Mouse (Mus musculus) mouse trophoblast stem cell (cell line): ENCODE data around the gene Slc16a4.

Experiments
- in situ Hi-C, 2 experiments: fragments of 300-500 bp; cut with MseI, MboI; formaldehyde crosslinking; loops; 2 replicates in 1 of 2; 3 replicates in 1 of 2; pipeline ENCODE4 v1.15.1; 2025

The Slc16a4 gene

DNA sequence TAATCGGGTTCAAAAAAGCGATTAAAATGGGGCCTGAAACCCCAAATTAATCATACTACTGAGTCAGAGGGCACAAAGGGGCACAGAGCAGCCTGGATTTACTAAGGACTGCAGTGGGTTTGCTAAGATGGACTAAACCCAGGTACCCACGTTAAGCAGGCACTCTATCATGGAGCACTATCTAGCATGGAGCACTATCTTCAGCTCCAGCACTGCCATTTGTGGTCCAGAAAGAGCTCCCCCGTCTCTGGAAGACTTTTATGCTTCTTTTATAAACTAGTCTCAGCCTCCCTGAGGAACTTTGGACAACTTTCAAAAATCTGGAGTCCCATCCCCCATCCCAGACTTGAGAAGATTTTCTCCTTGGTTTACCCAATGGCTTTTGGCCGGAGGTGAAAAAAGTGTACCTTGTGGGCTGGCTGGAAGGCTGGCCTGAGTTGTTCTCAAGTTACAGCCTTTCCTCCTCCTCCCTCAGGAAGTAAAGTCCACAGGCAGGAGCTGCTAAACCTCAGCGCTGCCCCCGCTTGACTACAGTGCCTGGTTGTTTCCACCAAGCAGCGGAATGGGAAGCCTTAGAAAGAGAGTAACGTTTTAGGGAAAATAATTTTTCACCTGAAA lies at the start of gene Slc16a4:
TSS of gene Slc16a4 (plus strand) at position 467 of the 618 bp plus-strand sequence.
- in situ Hi-C loops: no loop called here

DNA sequence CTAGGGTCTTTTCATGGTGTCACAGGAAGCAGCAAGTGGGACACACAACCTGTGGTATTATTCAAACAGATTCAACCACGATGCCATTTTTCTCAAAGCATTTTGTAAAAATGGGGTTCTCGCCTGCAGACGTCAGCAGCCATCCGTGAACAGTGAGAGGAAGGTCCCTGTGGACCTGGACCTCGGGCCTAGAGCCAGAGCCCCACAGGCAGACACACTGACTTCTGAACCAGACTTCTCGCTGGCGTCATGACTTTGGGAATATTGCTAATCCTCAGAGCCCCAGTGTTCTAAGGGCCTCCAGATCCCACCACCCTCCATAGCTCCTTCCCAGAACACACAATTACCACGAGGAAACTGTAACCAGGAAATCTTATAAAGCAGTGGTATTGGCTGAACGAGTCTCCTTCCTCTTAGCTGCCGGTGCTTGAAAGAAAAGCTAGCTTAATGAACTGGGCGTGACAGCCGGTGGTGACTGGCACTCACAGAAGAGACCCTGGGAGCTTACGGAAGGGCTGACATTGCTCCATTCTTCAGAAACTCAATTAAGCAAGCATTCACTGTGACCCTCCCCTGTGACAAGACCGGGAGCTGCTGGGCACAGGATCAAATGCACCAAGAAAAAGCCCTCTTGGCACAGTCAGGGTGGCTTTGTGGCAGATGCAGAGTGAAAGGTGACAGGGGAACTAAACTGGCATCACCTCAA lies 49.5 kb upstream of the Slc16a4 start:
- in situ Hi-C loops: no loop called here

DNA sequence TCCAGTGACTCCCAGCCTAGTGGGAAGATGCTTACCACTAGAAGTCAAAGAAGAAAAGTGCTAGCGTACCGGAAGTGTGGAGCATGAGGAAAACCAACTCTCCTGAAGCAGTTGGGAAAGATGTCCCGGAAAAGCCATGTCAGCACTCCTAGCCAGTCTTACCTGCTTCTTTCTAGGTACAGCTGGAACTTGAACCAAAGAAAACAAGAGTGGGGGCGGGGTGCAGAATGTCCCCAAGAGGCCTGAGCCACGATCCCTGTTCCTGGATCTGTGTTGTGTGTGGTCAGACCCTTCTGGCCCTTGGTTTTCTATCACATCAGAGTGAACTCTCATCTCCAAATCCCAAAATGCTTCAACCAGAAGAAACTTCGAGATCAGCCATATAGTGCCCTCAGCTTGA lies 44.2 kb upstream of the Slc16a4 start:
- in situ Hi-C loops: no loop called here

DNA sequence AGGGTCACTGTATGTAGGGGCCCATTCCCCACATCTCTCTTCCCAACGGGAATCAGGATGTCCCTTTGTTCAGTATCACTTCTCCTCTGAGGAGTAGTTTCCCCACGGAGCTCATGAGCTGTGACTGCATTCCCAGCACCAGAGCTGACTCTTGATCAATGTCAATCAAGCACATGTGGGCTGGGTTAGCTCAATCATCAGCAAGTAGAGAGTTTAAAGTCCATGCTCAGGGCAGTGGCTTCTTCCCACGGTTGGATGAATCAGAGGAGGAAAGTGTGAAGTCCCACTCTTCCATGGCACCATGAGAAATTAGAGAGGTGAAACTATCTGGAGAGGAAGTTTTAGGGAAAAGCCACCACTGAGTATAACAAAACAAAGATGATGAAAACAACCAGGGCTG lies 42.0 kb upstream of the Slc16a4 start:
- in situ Hi-C loops: no loop called here

DNA sequence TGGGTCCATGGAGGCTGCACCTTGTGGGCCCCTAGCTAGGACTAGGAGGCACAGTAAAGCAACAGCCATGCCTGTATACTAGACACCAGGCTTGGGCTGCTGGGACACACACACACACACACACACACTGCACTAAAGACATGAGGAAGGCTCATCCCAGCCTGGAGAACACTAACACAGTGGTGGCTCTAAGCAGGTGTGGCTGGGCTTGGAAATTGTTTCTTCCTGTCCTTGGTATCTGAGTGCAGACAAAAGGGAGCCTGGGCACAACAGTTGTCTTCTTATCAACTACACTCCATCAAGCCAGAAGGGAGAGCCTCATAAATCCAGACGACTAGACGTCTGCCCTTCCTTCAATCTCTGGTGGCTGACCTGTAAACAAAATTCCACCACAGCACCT lies 40.7 kb upstream of the Slc16a4 start:
- in situ Hi-C loops: no loop called here

DNA sequence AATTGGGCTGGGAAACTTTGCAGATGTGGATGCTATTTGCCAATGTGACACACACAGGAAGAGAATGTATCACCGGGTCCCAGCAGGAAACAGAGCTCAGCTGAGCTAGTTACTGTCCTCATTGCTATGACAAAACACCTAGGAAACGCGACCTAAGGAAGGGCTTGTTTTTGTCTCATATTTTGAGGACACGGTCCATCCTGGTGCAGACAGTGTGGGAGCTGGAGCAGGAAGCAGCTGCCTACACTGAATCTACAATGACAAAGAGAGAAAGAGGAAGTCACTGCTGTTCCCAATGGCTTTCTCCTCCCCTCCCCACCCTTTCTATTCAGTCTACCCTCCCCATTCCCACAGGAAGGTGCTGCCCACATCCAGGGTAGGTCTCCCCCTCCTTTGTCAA lies 39.0 kb upstream of the Slc16a4 start:
- in situ Hi-C loops: no loop called here

DNA sequence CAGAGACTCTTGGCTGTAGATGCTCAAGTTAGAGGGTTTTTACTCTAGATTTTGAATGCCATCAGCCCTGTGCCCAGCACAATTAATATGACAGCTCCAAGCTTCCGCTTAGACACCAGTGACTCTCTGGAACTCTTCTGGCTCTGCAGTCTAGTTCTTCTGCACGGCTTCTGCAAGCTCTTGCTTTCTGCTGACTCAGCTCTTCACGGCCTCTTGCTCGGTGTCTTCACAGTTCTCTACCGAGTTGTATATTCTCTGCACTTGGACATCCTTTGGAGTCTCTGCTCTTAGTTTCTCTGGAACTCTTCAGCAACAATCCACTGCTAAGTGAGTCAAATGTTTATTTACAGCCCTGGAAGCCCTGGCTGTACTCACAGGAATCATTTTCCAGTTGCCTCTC lies 37.1 kb upstream of the Slc16a4 start:
- in situ Hi-C loops: no loop called here

DNA sequence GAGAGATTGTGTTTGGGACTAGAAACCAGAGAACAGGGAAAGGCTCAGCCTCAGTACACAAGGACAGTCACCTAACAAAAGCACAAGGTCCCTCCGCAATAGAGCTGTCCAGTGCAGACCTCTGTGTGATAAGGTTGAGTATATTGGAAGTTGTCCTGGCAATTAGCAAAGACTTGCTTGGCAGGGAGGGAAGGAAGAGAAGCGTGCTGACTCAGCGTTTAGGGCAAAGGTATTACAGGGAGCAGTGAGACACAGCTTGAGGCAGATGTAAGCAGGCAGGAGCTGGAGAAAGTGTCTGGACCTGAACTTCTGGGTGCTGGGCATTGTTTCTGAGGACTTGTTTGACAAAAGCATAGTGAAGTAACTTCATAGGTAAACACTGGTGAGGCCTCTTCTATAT lies 35.0 kb upstream of the Slc16a4 start:
- in situ Hi-C loops: no loop called here

DNA sequence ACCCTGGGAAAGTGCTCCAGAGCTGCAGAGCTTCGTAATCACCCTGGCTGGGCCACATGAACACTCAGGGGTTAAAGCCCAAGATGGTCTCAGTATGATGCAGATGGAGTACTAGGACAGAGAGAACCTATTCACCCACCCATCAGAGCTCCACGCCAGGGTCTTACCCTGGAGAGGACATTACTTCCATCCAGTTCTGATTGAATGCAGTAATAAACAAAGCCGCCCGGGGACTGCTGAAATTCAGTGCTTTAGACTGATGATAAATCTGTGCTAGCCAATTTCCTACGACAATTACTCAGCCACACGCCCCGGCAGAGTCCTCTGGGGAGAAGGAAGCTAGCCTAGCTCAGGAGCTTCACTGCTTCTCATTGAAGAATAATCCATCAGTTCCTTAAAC lies 34.3 kb upstream of the Slc16a4 start:
- in situ Hi-C loops: no loop called here

DNA sequence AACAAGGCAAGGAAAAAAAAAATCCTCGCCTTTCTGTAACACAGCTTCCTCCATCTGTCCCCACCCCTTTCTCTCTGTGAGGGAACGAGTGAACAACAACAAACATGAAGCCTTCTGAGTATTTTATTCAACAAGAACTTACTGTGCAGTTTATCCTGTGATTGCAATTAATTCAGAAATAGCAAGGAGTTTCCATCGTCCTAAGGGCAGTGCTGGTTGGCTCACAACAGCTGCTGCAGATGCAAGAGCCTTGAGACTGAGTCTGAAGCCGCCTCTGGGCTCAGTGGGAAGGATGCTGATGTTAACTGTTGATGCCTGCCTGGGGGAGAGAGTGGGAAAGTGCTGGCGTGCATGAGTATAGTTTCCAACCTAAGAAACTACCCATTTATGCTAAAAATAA lies 33.1 kb upstream of the Slc16a4 start:
- in situ Hi-C loops: no loop called here

DNA sequence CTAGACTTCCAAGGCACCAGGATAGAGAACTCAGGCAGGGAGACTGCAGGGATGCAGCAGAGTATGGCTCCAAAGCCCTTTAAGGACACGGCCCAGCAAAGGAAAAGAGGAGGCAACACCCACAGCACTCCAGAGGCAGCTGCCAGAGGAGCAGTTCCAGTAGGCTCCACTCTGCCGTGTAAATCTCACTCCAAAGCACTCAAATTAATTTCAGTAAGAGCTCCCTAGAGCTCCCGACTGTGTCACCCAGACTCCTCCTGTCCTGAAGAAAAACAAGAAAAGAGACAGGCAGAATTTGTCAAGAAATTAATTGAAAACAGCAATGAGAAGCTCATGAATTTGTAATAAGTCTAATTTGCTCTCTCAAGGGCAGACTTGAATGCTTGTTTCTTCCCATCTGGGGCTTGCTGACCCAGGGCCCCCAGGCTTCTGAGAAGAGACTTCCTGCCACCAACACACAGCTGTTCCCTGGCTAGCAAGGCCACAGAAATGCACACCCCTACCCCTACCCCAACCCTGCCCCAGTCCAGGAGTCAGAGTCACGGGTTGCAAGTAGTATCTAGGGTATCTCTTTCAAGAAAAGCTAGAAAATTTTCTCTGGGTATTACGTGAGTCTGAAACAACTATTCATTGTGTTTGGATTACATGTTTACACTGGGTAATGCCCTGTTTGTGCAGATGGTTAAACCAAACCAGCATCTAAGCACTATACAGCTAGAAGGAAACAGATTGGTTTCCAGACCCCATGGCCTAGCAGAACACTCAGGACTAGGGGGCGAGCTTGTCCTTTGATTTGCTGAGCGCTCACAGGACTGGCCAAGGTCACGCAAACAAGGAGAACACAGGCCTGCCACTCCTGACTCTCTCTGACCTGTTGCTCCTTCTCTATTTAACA lies 29.8 kb upstream of the Slc16a4 start:
- in situ Hi-C loops: no loop called here

DNA sequence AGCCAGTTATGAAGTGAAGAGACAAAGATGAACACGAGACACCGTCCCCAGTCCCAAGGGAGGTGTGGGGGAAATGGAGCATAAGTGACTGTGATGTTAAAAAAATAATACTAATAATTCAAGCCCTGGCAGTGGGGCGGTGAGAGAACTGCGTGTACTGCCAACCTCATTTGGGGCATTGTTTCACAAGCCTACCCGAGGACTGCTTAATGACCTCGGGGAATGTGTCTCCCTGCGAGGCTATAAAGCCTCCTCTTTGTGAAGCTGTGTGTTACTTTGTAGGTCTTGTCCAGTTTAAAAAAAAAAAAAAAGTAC lies 29.2 kb upstream of the Slc16a4 start:
- in situ Hi-C loops: no loop called here

DNA sequence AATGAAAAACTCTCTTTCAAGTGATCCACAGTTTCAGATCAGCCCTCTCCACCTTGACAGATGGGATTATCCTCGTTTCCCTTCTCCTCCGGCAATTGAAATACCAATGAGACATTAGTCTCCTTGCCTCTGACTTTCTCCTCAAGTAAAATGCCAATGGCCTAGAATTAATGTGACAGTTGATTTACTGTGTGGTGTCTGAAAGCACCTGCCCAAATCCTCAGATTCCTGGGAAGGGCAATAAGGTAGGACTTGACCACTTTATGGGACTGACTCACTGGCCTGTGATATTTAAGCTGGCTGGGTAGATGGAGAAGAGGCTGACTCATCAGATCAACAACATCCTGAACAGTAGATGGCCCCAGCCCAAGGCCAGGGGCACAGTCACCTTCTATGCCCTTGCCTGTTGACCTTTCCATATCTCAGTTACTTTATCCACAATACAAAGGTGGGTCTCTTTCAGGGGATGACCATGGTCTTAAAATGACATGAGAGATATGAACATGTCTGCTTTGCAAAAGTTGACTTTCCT lies 24.1 kb upstream of the Slc16a4 start:
- in situ Hi-C loops: no loop called here

DNA sequence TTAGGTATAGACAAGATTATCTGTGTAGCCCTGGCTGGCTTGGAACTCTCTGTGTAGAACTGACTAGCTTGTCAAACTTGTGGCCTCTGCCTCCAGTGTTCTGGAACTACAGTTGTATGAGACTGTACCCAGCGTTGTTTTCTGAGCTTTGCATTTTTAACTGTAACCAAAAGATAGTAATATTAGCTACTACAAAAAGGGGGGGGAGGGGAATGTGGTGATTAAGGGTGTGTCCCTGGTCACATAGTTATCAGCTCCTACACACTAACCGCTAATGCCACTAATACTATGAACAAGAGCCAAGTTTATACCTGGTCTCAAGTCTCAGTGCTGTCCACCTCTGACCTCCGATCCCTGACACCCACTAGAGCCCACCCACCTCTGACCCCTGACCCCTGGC lies 18.6 kb upstream of the Slc16a4 start:
- in situ Hi-C loops: no loop called here

DNA sequence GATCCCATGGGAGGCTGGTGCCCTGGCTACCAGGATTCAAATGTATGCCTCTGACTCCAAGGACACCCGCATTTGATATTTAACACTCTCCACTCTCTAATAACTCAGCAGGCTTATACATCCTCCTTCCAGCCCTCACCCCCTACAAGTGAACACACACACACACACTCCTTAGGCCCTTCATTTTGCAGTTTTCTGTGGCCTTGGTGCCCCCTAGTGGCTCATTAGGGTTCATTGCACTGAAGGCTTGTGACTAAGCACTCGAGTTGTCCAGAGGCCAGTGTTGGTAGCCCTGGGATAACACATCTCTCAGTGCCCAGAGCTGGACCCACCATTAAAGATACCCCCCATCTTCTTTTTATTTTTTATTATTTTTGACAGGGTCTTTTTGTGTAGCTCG lies 17.2 kb upstream of the Slc16a4 start:
- in situ Hi-C loops: no loop called here

DNA sequence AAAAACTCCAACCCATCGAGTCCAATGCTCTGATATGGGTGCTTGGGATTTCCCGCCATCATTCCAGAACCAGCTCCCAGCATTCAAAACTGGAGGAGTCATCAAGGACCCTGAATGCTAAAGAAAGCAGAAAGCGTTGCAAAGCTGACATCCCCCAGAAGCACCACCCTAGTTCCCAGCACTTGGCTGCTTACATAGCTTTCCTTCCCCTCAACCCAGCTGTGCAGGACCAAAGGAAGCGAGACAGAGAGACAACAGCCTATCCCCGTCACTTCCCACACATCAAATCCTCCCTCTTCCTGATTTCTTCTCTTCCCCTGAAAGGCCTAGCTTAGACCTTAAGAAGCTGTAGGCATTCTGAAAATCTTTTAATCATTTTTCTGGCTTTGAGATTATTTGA lies 15.7 kb upstream of the Slc16a4 start:
- in situ Hi-C loops: no loop called here

DNA sequence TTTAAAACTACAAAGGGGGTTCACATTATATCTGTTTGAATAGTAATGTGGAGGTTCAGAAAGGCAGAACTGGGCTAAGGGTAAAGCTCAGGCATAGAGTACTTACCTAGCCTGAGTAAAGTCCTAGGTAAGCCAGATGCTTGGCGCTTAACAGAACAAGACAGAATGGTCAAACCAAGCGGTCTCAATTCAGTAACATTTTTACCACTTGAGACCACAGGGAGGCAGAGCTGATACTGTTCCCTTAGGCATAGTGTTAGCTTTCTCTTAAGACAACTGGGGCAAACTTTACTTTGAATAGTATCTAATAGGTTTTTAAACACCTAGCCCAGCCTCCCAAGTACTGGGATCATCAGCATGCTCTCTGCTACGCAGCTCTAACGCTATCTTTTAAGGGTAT lies 15.0 kb upstream of the Slc16a4 start:
- in situ Hi-C loops: no loop called here

DNA sequence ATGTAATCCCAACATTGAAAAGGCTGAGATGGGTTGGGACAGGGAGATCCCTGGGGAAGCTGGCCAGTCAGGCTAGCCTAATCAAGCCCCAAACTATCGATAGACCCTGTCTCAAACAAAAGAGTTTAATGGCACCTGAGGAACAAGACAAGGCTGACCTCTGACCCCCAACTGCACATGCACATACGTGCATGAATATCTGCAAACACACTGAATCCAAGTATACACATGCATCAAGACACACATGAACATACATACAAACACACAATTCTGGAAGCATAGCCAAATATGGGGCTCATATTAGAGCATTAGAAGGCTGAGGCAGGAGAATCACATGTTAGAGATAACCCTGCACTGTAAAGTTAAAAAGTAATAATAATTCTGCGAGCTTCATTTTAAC lies 14.4 kb upstream of the Slc16a4 start:
- in situ Hi-C loops: no loop called here

DNA sequence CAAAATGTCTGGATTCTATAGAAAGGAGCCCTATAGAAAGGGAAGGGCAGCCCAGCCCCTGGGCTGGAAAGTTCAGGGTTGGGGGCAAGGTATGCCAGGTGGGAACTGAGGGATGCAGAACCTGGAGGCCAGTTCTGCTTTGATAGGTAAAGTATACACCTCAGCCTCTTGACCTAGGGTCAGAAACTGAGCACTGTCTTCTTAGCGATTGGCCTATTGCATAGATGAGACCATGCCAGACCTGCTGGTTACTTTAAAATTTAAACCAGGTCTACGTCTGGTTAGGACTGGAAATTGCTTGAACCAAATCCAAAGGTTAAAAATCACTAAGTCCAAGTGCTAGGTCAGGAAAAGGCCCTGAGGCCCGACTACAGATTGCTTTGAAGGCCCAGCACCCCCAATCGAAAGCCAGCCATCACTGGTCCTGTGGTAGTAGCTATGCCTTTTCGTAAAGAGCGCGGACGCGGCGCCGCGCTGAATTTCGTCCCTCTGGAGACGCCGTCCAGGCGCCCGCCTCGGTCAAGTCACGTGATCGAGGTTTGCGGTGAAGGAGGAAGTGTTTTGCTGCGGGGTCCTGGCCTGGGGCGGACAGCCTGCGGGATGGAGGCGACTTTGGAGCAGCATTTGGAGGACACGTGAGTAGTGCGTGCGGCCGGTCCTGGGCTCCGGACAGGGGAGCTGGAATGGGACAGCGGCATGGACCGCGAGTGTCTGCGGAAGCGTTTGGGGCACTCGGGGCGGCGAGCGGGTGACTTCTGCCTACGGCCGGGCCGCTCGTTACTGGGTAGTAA lies 12.4 kb upstream of the Slc16a4 start, which contains the start of gene Lamtor5:
TSS of gene Lamtor5 (plus strand) at position 380 of the 791 bp plus-strand sequence.
- in situ Hi-C loops: no loop called here

DNA sequence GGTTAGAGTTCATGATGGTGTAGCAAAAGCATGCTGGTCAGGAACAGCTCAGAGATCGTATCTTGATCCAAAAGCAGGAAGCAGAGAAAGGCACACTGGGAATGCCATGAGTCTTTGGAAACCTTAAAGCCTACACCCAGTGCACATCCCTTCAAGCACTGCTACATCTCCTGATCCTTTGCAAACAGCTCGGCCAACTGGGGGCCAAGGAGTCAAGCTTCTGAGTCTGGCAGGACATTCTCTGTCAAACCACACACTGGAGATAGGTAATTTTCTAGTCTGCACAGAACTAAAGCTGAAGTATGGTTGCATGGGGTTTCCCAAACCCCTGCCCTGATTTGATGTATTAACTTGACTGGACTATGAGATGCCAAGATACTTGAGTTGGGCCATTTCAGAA lies 4.9 kb upstream of the Slc16a4 start:
- in situ Hi-C loops: no loop called here

DNA sequence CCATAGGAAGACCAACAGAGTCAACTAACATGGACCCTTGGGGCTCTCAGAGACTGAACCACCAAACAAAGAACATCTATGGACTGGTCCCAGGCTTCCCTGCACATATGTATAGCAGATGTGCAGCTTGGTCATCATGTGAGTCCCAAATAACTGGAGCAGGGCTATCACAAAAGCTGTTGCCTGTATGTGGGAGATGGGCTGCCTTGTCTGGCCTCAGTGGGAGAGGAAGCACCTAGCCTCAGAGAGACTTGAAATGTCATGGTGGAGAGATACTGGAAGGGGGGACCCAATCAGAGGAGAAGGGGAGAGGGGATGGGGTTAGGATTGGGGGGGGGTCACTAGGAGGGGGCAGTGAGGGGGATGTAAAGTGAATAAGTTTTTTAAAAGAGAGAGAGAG lies 3.7 kb upstream of the Slc16a4 start:
- in situ Hi-C loops: no loop called here
